Mouse (Mus musculus): ENCODE measurements around the gene Ccl17. TPM values are rescaled to one million over a fixed set of nuclear protein-coding genes. Genes with fewer than 3 reads are reported as not detected.
"Not testable (repeated sequence)": the region's sequence is repeated elsewhere in the genome, so short reads cannot be mapped to it uniquely, and the experiment has no call there.

Gene Ccl17
- polyA plus RNA-seq, 2 experiments, result 0.11 TPM; not detected in 1

- H3K4me3 ChIP-seq (ENCODE audit: insufficient read depth in 1 of 2, low read depth in 2 of 2, low read length in 2 of 2), result peak within 1 kb of the TSS; percentile 97 to 98
- ATAC-seq (ENCODE audit: insufficient read depth), result peak; percentile 96
- no peaks in the 10 kb centered on the region for H3K36me3 ChIP-seq (replicated peaks; ENCODE audit: control insufficient read depth, insufficient read depth, low read depth)
- H3K4me2 ChIP-seq (ENCODE audit: low read depth), result peak within 1 kb of the TSS; percentile 96
- WGBS (ENCODE audit: insufficient replicate concordance), result under 1% methylated on average over 82 of the region's 82 CpGs
- peak; percentile 94 to 96 (median 96) for DNase-seq (ENCODE audit: low read depth in 3 of 3, low spot score in 3 of 3)
- H3K9ac ChIP-seq (replicated peaks), result peak within 1 kb of the TSS; percentile 85
- peaks cover 7 to 12% of the 10 kb centered on the region in 2 experiments; a peak in 3 of 4 replicates for H3K4me1 ChIP-seq (replicated peaks; ENCODE audit: control insufficient read depth in 2 of 2, insufficient read depth in 2 of 2, low read length in 1 of 2)
- H3K9me3 ChIP-seq (ENCODE audit: control insufficient read depth, low read length), result no peaks in the 10 kb centered on the region
- peak within 1 kb of the TSS; percentile 86 for H3K27ac ChIP-seq
- H3K27me3 ChIP-seq (ENCODE audit: control insufficient read depth, insufficient read depth, low read length), result no peaks in the 10 kb centered on the region
- TF ChIP-seq CTCF (IDR thresholded peaks at IDR 0.05; ENCODE audit: low read depth) (no peak), EP300 (IDR thresholded peaks at IDR 0.05; ENCODE audit: low read depth) (peak; percentile 77)
Measured at GRCm38 (mm10) chr8:94837662-94838574, 27.7 kb downstream of the Ccl17 start, which contains the start of the genes Coq9 and Ciapin1. Coq9 (plus strand) TSS chr8:94838321. Ciapin1 (minus strand) TSS chr8:94838358.

GRCm38 (mm10) chr8:94838600-94838999, 28.3 kb downstream of the Ccl17 start:
- ATAC-seq (ENCODE audit: insufficient read depth) (peak; percentile 71), DNase-seq (ENCODE audit: low read depth in 3 of 3, low spot score in 3 of 3) (peak in 1 of 3 experiments; percentile 49)
- Histone ChIP-seq H3K9ac (replicated peaks) (peak overlapping the region; percentile 85), H3K9me3 (ENCODE audit: control insufficient read depth, low read length) (no peaks in the 10 kb centered on the region), H3K4me2 (ENCODE audit: low read depth) (peak overlapping the region; percentile 84), H3K27me3 (ENCODE audit: control insufficient read depth, insufficient read depth, low read length) (no peaks in the 10 kb centered on the region), H3K4me1 (replicated peaks; ENCODE audit: control insufficient read depth in 2 of 2, insufficient read depth in 2 of 2, low read length in 1 of 2) (peaks cover 7 to 12% of the 10 kb centered on the region in 2 experiments; a peak in 3 of 4 replicates), H3K36me3 (replicated peaks; ENCODE audit: control insufficient read depth, insufficient read depth, low read depth) (no peaks in the 10 kb centered on the region), H3K27ac (peak overlapping the region; percentile 64), H3K4me3 (ENCODE audit: insufficient read depth in 1 of 2, low read depth in 2 of 2, low read length in 2 of 2) (peak overlapping the region; percentile 91 to 97)
- WGBS (ENCODE audit: insufficient replicate concordance), result under 1% methylated on average over 24 of the region's 24 CpGs
- TF ChIP-seq EP300 (IDR thresholded peaks at IDR 0.05; ENCODE audit: low read depth) (no peak), CTCF (IDR thresholded peaks at IDR 0.05; ENCODE audit: low read depth) (no peak; the same call in 1 of the 2 replicates)

GRCm38 (mm10) chr8:94841183-94841582, 30.9 kb downstream of the Ccl17 start:
- peaks cover 7 to 8% of the 10 kb centered on the region in 2 experiments; a peak in 3 of 4 replicates for H3K4me1 ChIP-seq (replicated peaks; ENCODE audit: control insufficient read depth in 2 of 2, insufficient read depth in 2 of 2, low read length in 1 of 2)
- DNase-seq (ENCODE audit: low read depth in 3 of 3, low spot score in 3 of 3) (no peak), ATAC-seq (ENCODE audit: insufficient read depth) (no peak)
- H3K27ac ChIP-seq, result no peak overlapping the region
- TF ChIP-seq CTCF (IDR thresholded peaks at IDR 0.05; ENCODE audit: low read depth), result no peak; the same call in 1 of the 2 replicates
- TF ChIP-seq EP300 (IDR thresholded peaks at IDR 0.05; ENCODE audit: low read depth), result no peak
- H3K27me3 ChIP-seq (ENCODE audit: control insufficient read depth, insufficient read depth, low read length), result no peaks in the 10 kb centered on the region
- no peaks in the 10 kb centered on the region for H3K9me3 ChIP-seq (ENCODE audit: control insufficient read depth, low read length)
- peaks cover 14% of the 10 kb centered on the region for H3K36me3 ChIP-seq (replicated peaks; ENCODE audit: control insufficient read depth, insufficient read depth, low read depth)
- H3K9ac ChIP-seq (replicated peaks), result no peak overlapping the region
- 49% methylated on average over 2 of the region's 2 CpGs for WGBS (ENCODE audit: insufficient replicate concordance)
- H3K4me3 ChIP-seq (ENCODE audit: insufficient read depth in 1 of 2, low read depth in 2 of 2, low read length in 2 of 2), result no peak overlapping the region
- H3K4me2 ChIP-seq (ENCODE audit: low read depth), result no peak overlapping the region

GRCm38 (mm10) chr8:94850049-94850448, 39.8 kb downstream of the Ccl17 start:
- Histone ChIP-seq H3K4me2 (ENCODE audit: low read depth) (no peak overlapping the region), H3K4me1 (replicated peaks; ENCODE audit: control insufficient read depth in 2 of 2, insufficient read depth in 2 of 2, low read length in 1 of 2) (no peaks in the 10 kb centered on the region), H3K9me3 (ENCODE audit: control insufficient read depth, low read length) (no peaks in the 10 kb centered on the region), H3K9ac (replicated peaks) (no peak overlapping the region), H3K27me3 (ENCODE audit: control insufficient read depth, insufficient read depth, low read length) (no peaks in the 10 kb centered on the region), H3K4me3 (ENCODE audit: insufficient read depth in 1 of 2, low read depth in 2 of 2, low read length in 2 of 2) (no peak overlapping the region), H3K27ac (no peak overlapping the region), H3K36me3 (replicated peaks; ENCODE audit: control insufficient read depth, insufficient read depth, low read depth) (peaks cover 40% of the 10 kb centered on the region)
- TF ChIP-seq EP300 (IDR thresholded peaks at IDR 0.05; ENCODE audit: low read depth) (no peak), CTCF (IDR thresholded peaks at IDR 0.05; ENCODE audit: low read depth) (no peak)
- ATAC-seq (ENCODE audit: insufficient read depth) (no peak), DNase-seq (ENCODE audit: low read depth in 3 of 3, low spot score in 3 of 3) (no peak)
- 81% methylated on average over 5 of the region's 5 CpGs for WGBS (ENCODE audit: insufficient replicate concordance)

- H3K4me3 ChIP-seq (ENCODE audit: insufficient read depth in 1 of 2, low read depth in 2 of 2, low read length in 2 of 2); ATAC-seq (ENCODE audit: insufficient read depth); H3K27ac ChIP-seq; H3K4me2 ChIP-seq (ENCODE audit: low read depth); H3K27me3 ChIP-seq (ENCODE audit: control insufficient read depth, insufficient read depth, low read length); H3K9ac ChIP-seq (replicated peaks); H3K9me3 ChIP-seq (ENCODE audit: control insufficient read depth, low read length); H3K4me1 ChIP-seq (replicated peaks; ENCODE audit: control insufficient read depth in 2 of 2, insufficient read depth in 2 of 2, low read length in 1 of 2); DNase-seq (ENCODE audit: low read depth in 3 of 3, low spot score in 3 of 3): not testable (repeated sequence)
- peaks cover 28% of the 10 kb centered on the region for H3K36me3 ChIP-seq (replicated peaks; ENCODE audit: control insufficient read depth, insufficient read depth, low read depth)
- 79% methylated on average over 11 of the region's 11 CpGs for WGBS (ENCODE audit: insufficient replicate concordance)
Measured at GRCm38 (mm10) chr8:94854761-94855160, 44.5 kb downstream of the Ccl17 start.
